Mouse (Mus musculus) erythroblast, embryonic 14.5 days (primary cell): Measurements from ENCODE around the gene Six2.

Source experiments
- GATA1 ChIP-seq: IDR thresholded peaks from 2 replicates; pipeline ENCODE4 v1.6.1; 2012; ENCODE audit warnings: low read length, inconsistent platforms, mixed read lengths
- TAL1 ChIP-seq: IDR thresholded peaks from 3 replicates; pipeline ENCODE4 v1.6.1; 2012; ENCODE audit warnings: low read length, inconsistent platforms, mixed read lengths

- TF ChIP-seq GATA1 (no peak), TAL1 (no peak)
Measured at GRCm38 (mm10) chr17:85712874-85713273, 24.8 kb upstream of the Six2 start.
